Mouse (Mus musculus) monocyte, adult 2 months (primary cell): ENCODE measurements around the gene Btbd8.

Experiments
- DNase-seq, 2 experiments: peaks; one replicate each; pipeline ENCODE4 v3.0.0; 2022; ENCODE audit warnings: low spot score in 2 of 2, low read depth in 1 of 2

Btbd8 gene

DNA sequence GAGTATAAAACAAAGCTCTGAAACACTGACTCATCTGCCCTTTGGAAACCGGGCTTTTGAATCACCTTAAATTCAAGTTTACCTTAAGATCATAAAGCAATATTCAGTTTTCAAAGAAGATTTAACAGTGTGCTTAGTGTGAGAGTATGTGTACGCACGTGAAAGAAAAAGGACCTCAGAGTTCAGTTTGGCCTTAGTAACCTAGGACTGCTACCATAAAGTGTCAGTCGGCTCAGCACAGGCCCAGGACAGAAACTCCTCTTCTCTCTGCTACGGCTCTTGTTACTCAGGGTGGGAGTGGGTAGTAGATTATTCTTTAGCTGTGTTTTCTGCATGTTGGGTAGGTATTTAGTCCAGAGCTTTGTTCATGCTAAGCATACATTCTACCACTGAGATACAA lies 11.8 kb downstream of the Btbd8 start:
- no peak for DNase-seq

DNA sequence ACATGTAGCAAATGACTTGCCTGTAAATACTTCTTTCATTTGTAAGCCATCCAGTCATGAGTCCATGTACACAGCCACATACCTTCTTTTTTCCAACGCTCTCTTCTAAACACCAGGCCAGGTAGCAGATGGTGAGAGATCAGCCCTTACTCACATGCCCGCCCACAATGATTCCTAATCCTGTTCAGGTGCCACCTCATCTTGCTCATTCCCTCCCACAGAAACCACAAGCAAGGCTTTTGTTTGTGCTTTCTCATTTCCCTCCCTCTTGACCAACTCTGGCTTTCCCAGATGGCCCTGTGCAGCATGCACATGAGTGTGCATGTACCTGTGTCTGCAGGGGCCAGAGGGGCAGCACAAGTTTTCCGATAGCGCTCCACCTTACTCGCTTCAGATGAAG lies 12.5 kb downstream of the Btbd8 start:
- no peak for DNase-seq

DNA sequence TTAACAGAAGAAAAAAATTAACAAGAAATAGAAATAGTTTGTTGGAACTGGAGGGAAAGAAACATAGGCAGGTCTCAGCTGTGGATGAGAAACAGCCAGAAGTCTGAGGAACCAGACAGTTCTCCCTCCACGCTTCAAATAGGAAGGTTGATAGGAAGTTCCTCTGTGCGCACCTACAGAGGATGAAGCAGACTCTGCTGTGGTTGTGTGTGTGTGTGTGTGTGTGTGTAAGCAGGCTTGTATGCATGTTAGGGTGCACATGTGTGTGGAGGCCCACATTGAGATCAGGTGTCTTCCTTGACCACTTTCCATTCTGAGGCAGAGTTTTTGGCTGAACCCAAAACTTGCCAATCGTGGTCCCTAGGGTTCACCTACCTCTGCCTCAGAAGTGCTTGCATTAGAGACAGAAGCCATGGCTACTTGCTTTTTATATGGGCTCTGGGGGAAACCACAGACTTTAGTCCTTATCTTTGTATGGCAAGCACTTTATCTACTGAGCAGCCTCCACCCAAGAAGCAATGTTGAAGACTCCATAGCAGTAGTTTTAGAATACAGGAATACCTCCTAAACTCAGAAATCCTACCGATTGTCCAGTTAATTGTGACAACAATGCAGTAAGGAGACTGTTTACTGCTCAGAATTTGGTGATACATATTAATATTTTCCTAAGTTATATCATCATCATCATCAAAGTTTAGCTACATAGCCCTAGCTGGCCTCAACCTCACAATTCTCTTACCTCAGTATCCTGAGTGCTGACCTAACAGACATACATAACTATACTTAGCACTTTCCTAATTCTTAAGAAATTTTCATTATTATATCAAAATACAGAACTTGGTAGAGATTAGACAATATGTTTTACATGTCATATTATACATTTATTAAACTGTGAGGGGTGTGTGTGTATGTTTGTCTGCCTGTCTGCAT lies 24.6 kb downstream of the Btbd8 start:
- DNase-seq: no peak

DNA sequence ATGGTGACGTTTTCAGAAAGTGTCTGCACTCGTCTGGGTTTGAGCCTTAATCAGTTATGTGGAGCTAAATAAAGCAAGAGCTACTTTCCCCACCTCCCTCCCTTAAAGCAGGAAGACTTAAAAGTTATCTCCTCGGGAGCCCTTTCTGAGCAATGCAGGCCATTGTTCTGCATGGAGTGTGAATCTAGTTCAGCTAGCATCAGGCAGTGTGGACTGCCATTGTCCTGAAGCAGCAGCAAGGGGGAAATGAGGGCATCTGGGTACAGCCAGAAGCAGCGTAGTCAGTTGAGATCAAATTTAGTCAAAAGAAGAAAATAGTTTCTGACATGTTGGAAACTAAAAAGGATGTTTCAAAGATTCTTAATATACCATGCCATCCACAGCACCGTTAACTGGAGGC lies 28.7 kb downstream of the Btbd8 start:
- DNase-seq: no peak

DNA sequence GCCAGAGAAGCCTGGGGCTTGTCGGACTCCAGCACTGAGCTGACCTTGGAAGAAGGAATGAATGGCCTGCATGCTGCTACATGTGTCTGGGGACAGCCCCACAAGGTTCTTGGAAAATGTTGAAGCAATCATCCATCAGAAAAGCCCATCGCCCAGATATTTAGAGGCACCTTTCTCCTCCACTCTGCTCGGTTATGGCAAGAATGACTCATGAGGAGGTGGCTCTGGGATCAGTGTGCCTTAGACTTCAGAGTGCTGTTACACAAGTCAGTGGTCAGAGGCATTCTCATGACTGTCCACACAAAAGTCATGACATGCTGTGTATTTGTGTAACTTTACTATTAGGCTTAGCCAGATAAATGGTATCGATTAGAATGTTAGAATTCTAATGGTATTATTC lies 29.3 kb downstream of the Btbd8 start:
- DNase-seq: no peak

DNA sequence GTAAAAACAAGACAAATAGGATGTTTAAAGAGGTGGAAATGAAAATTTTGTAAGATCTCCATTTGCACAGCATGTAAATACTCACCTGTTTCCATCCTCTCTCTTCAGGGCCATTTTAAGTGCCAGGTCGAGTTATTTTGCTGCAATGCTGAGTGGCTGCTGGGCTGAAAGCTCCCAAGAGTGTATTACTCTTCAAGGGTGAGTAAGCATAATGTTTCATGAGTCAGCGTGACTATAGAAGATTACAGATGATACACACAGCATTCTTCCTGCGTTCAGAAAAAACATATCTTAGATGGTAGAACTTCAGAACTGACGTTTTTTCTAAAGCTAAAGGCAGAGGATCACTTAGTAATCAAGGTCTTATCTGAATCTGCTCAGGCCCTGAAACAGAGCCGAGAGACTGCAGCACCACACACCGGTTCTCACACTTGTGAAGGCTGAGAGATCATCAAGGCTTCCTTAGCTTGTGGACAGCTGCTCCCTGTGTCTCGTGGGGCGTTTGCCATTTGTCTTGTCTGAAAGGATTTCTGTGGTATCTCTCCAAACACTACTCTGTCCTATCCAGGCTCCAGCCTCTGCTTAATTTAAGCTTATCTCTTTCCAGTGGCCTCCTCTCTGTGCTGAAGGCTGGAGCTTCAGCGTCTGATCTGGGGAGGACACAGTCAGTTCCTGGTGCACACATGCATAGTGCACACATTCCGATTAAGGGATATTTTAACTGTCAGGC lies 33.0 kb downstream of the Btbd8 start:
- no peak for DNase-seq

DNA sequence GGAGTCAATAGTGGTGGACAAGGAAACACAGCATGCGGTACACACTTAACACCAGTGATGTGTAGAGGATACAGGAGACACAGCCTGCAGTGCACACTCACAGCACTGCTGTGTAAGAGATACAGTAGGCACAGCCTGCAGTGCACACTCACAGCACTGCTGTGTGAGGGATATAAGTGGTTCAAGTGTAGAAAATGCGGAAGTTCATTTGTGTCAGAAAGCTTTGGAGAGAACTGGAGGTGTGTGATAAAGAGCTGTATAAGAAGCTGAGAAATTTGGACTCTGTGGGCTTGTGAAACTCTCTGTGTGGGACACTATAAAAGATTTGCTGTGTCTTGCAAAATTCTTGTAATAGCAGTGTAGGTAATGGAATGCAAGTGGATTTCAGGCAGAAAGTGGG lies 42.4 kb downstream of the Btbd8 start:
- DNase-seq: no peak

DNA sequence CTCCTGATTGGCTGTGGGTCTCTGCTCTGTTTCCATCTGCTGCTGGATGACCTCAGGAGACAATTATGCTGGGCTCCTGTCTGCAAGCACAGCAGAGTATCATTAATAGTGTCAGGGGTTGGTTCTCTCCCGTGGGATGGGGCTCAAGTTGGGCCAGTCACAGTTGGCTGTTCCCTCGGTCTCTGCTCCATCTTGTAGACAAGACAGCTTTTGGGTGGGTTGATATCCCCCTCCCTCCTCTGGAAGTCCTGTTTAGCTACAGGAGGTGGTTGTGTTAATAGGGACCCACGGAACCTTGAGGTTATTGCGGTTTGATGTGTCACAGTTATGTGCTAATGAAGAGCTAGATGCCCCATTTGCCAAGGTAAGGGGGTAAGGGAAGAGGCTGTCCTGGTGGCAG lies 51.2 kb downstream of the Btbd8 start:
- no peak for DNase-seq

DNA sequence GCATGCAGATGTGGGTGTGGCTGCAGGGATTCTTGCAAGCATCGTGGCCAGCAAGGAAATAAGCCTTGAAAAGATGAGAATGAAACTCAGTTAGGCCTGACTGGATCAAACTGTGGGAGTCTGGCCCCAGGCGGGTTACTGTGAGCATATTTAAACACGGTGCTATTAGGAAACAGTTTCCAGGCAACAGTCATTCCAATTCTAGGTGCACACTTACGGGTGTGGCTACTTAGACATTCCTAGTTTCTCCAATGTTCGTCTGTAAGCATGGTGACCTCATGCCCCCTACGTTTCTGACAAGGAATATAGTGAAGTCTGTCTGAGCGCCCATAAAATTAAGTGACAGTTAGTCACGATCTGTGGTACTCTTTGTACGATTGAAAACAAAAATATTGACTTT lies 53.2 kb downstream of the Btbd8 start:
- DNase-seq: no peak

DNA sequence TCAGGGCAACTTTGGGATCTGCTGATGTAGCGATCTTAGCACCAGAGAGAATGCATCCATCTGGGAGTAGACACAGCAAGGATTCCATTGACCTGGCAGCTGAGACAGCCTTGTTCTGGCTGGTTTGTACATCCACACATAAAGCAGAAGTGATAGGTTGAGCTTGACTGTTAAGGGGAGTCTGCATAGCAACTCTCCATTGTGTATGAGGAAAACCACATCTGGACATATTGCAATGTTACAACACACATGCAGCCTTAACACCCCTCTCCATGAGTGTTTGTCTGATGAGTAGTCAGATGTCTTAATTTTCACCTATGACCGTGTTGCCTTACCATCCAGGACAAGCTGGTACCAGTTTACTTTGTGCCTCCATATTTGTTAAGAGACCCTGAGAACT lies 54.7 kb downstream of the Btbd8 start:
- no peak for DNase-seq

DNA sequence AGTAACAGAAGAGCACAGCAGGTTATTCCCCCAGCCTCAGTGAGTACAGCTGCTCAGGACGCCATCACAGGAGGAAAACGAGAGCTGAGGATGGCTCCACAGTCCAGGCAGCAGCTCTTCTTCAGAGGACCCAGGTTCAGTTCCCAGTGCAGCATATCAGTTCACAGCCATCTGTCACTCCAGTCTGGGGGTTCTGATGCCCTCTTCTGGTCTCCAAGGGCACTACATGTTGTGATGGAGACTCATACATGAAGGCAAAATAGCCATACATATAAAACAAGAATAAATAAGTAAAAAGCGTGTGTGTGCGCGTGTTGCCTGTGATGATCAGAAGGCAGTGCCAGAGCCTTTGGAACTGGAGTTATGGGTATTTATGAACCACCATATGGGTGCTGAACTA lies 57.0 kb downstream of the Btbd8 start:
- DNase-seq: no peak

DNA sequence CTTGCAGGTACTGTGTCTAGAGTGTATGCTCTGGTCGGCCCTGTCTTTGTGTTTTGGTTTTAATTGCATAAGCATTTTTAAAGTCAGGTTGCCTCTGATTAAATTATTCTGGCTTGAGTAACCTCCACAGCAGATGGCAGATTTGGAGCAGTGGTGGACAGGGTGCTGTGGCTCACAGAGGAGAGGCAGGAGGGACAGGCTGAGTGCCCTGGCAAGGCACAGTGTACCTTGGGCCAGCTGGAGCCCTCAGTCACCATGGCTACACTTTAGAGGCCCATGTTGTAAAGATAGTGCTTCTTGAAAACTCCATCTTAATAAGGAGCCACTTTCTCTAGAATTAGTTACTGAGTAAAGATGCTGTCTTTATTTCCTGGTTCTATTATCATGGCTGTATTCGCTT lies 58.2 kb downstream of the Btbd8 start:
- no peak for DNase-seq

DNA sequence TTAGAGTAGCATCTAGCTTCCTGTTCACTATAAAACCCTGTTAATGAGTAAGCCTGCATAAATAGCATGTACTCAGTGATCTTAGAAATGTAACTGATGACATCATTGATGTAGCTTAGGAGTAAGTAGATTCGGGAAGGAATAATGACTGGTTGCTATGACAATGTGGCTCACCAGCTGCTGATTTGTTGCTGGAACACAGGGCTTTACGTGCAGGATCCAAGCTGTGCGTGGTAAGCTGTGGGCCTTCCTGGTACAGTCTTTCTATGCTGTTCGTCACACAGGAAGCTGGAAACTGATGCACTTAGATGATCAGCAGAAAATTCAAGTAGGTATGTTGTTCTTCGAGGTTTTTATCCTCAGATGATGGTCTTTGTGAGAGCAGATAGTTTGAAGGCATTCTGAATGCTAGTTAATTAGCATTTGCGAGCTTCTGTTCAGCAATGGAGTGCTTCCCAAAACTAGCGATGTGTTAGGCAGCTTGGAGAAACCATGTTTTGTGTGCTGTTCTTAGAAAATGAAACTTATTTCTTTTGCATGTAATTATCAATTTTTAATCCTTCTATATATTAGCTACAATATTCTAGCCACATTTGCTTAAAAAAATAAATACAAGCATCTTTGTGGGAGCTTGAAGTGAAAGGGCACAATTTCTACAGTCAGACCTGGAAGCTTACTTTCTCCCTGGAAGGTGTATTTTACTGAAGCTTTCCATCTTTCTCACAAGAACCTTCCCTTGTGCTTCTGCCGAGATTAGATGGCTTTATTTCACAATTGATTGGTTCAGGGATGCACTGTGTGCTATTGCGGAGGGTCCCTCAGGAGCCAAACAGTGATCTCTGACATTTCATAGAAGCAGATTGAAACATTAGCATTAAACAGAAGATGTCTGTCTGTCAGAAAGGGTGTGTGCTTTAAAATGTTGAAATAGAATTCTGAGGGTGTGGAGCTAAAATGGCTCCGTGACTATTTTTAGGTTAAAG lies 60.0 kb downstream of the Btbd8 start:
- no peak for DNase-seq

DNA sequence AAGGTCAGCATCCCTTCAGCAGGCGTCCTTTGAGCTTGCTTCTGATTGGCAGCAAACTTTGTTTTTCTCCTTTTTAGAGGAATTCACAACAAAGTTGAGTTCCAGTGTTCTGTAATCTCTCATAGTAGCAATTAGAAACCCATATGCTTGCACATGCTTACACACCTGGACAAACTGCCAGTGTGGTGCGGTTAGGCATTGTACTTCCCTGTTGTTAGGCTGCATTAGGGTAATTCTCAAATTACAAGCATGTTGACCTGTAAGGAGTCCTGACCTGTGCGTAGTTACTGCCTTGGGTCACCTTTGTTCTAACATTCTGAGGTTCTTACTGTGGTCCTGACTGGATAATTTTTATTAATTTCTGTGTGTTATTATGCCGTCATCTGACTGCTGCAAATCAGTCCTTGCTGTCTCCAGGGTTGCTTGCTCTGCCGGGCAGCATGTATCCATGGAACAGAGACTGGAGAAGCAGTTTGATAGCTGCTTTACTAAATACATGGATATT lies 61.1 kb downstream of the Btbd8 start:
- DNase-seq: no peak

DNA sequence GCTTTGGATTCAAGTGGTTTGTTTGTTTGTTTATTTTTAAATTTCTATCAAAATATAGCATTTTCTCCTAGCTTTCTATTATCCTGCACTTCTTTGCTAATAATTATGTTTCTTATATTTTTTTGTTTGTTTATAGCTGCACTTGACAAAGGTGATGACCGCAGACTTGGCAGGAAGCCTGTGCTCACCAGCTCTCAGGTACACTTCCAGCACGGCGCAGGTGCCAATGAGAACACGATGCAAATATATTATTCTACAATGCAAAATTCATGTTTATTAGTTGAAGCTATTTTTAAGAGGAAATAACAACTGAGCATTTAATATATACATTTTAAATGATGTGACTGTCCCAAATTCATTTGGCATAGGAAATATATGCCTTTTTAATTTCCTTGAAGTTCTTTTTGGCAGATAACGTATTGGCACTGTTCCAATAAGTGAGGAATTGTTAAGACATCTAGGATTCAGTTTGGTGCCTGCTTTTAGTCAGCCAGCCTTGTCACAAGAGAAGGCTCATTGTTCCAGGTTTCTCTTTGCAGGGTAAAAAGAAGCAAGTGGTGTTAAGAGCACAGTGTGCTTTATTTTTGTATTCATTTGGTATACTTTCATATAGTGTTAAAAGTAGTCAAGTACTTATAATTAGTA lies 62.2 kb downstream of the Btbd8 start:
- no peak for DNase-seq

DNA sequence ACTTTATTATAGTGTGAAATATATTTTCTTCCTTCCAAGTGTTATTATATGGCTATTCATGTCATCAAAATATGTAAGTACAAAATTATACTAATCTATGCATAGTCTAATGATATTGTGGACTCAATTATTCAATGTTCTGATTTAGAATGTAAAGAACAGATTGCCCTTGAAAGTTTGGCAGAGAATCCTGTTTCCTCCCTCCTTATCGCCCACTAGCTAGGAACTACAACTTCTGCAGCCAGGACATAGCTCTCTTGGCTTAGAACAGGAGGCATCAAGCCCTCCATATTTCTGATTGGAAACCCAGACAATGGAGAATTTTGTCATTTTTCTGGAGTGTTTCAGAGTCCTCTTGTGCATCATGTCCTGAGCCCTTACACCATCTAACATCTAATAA lies 62.9 kb downstream of the Btbd8 start:
- DNase-seq: no peak

DNA sequence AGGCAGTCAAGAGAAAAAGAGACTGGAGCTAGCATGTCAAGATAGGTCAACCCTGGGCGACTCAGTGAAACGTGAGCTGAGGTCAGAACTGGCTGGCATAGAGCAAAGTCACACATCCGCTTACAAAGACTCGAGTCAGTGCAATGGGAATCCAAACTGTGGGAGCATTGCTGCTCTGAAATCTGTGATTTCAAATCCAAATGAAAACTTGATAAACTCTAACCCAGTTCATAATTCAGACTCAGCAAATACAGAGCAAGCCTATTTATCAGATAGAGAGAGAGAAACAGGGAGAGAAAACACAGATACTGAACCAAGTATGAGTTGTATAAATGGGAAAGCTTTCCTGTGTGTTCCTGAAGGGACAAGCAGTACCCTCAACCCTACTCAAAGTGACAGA lies 69.5 kb downstream of the Btbd8 start, which contains the start of gene Gm42669:
TSS of gene Gm42669 (plus strand) at position 301 of the 400 bp plus-strand sequence.
- no peak for DNase-seq

DNA sequence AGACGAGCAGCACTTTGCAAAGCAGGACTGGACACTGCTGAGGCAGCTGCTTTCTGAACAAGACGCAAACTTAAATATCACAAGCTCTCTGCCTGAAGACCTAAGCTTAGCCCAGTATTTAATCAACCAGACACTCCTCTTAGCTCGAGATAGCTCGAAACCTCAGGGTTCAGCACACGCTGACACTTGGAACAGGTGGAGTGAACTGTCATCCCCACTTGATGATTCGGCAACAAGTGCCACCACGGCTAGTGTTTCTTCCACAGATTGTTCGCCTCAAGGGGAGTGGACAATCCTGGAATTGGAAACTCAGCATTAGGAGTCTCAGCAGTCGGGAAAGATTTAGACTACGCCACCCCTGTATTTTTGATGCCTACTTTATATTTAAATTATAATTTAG lies 72.7 kb downstream of the Btbd8 start:
- DNase-seq: no peak

DNA sequence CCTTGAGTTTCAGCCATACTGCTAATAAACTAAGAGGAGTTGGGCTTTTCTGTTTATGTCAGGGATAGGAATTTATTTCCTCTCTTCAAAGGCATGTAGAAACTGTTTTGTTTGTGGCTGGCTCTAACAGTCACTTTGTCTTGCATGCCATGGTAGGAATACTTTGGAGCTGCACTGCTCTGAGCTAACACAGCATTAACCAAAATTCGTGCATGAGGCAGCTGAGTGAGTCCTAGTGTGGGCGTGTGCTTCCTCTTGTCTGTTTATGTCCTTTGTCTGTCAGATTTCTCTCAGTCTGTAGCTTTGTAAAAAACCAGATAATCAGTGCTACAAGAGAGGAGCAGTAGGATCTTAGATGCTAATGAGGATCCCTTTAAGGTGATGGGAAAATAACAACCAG lies 73.5 kb downstream of the Btbd8 start:
- no peak for DNase-seq

DNA sequence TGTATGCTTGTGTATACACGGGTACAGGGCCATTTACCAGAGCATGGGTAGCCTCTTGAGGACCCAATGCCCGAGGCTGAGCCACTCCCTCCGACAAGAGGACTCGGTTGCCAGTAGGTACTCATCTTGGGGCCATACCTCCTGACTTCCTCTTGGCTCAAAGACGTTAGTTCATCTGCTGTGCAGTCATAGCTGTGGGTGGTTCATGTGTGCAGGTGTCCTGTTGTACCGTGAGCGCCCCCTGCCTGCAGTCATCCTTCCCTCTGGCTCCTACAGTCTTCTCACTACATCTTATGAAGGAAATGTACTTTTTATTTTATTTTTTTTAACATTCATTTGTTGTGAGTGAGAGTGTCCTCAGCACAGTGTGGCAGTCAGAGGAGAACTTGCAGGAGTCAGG lies 75.8 kb downstream of the Btbd8 start:
- DNase-seq: no peak

DNA sequence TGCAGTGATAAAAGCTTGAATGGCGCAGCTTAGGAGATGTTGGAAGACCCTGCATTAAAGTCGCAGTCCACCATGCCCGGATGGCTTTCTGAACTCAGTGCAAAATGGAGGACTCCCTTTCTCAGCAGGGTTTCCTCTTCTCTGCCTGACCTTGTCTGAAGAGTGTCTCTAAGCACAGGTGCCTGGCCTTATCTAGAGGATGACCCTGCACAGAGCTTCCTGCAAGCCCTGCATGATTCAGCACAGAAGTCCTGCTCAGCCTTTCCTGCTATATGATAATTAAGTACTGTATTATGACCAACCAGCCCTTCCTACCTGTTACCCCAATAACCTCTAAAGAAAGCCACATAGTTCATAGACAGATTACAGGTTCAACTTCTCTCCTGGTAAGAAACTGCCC lies 77.7 kb downstream of the Btbd8 start:
- no peak for DNase-seq
